Mouse (Mus musculus) cortical plate, adult 2 months (tissue): ENCODE results near the gene Slc25a12. TPM values are rescaled to one million over a fixed set of nuclear protein-coding genes. Genes with fewer than 3 reads are reported as not detected.
A peak's percentile ranks its signal among the peaks of the same experiment; 100 is the strongest.

ENCODE experiments used
- H3K27ac ChIP-seq: fragments of 200-500 bp; 2 replicates; pipeline ENCODE4 v1.5.1; 2012; ENCODE audit warnings: low read length, control low read depth, inconsistent platforms; ENCODE audit not compliant: insufficient read depth
- H3K4me1 ChIP-seq: fragments of 200-500 bp; 2 replicates; pipeline ENCODE4 v1.6.1; 2011; ENCODE audit warnings: low read length; ENCODE audit not compliant: control insufficient read depth, insufficient read depth
- H3K4me3 ChIP-seq: fragments of 200-500 bp; 2 replicates; pipeline ENCODE4 v1.5.1; 2011; ENCODE audit warnings: mild to moderate bottlenecking, low read length, control low read depth; ENCODE audit not compliant: insufficient read depth
- CTCF ChIP-seq: fragments of 200-500 bp; IDR thresholded peaks from 2 replicates; pipeline ENCODE4 v1.5.1; 2011; ENCODE audit warnings: mild to moderate bottlenecking, control low read depth, low read length; ENCODE audit not compliant: insufficient read depth; ENCODE audit errors: extremely low read depth
- POLR2A ChIP-seq: fragments of 200-500 bp; IDR thresholded peaks from 2 replicates; pipeline ENCODE4 v1.6.1; 2011; ENCODE audit warnings: mild to moderate bottlenecking, low read length, control low read depth; ENCODE audit not compliant: insufficient read depth; ENCODE audit errors: extremely low read depth
- polyA plus RNA-seq: library from polyadenylated mRNA; depleted of rRNA; stranded (reverse); fragments of >200 nt; gene quantifications from 2 replicates; pipeline ENCODE4 v1.2.3, GENCODE M21; 2012; rRNA removed

The Slc25a12 gene
- polyA plus RNA-seq = 111 and 113 TPM in 2 replicates

DNA sequence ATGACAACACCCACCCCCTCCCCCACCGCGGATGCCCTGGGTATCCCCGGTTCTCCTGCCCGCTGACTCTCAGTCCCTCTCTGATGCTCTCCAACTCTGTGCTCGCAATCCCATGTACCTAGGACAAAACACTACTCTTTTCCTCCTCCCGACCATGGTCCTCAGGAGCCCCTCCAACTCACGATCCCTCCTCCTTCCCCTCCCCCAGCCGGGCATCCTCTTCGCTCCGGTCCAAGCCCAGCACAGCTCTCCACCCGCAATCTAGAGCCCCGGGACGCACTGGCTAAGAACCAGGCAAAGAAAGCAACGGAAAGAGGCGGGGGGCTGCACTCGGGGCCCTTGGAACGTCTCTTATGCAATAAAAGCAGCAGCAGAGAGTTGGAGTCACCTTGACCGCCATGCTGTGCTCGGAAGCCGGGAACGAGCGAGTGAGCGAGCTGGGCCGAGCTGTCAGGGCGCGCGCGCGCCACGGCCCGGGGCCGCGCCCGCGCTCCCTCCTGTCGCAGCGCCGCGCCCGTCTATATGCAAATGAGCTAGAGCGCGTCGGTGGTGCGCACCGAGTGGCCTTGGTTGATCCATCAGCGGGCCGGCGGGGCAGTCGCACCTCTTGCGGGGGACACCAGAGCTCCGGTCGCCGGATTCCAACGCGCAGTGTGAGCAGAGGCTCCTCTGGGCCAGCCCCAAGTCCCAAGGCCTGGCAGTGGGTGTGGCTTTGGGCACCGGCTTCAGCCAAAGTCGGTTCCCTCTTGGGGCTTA lies at the start of gene Slc25a12:
Gene Slc25a12 (minus strand): TSS at position 625 of the 756 bp plus-strand sequence.
- peaks cover 9% of the 10 kb centered on the region; the same call in 1 of the 2 replicates for H3K4me1 ChIP-seq
- TF ChIP-seq CTCF (no peak), POLR2A (peak; percentile 86)
- peak within 1 kb of the TSS; percentile 95 for H3K4me3 ChIP-seq
- peak within 1 kb of the TSS; percentile 18; the same call in 1 of the 2 replicates for H3K27ac ChIP-seq

- TF ChIP-seq POLR2A = no peak
- no peak for TF ChIP-seq CTCF
- no peak overlapping the region for H3K27ac ChIP-seq
- H3K4me3 ChIP-seq = no peak overlapping the region
- no peaks in the 10 kb centered on the region for H3K4me1 ChIP-seq
Observed at GRCm38 (mm10) chr2:71405613-71406012, 38.1 kb upstream of the Slc25a12 start.

- Histone ChIP-seq H3K27ac (no peak overlapping the region), H3K4me3 (peak overlapping the region; percentile 54; the same call in 1 of the 2 replicates), H3K4me1 (no peaks in the 10 kb centered on the region)
- TF ChIP-seq CTCF (no peak), POLR2A (no peak)
Observed at GRCm38 (mm10) chr2:71389864-71390263, 22.3 kb upstream of the Slc25a12 start.

DNA sequence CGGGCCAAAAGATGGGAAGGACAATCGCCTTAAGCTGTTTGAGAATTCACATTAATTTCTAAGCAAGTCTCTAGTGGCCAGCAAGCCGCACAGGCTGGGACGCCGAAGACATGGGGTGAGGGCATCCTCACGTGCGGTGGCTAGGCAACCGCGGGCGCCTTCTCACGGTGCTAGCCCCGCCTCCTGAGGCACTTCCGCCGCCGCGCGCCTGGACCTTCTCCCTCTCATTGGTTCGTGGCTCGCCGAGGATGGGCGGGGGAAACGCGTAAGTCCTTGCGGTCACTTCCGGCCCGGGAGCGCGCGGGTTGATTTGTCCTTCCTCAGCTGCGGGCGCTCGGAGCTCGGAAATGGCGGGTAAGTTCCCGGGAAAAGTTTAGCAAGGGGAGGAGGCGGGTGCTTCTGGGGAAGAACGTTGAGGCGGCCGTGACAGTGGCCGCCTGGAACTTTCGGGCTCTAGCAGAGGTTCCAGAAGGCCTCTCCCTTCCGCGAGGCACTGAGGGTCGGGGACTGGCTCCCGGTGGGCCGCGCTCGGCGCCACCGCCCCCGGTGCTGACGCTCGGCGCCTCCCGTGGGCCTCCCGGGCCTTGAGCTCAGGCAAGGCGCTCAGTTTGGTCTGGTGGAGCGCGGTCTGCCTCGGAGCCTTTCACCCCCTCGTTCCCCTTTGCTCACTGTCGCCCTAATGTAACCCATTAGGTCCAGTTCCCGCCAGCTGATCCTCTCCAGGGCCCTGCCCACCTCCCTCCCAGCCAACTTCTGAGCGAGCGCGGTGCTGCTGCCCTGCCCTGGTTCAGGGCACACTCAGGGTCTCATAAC lies 21.6 kb upstream of the Slc25a12 start, which contains the start of gene Hat1:
Gene Hat1 (plus strand): TSS at position 8 of the 813 bp plus-strand sequence.
- Histone ChIP-seq H3K4me3 (peak within 1 kb of the TSS; percentile 54), H3K4me1 (no peaks in the 10 kb centered on the region), H3K27ac (no peak within 1 kb of the TSS)
- TF ChIP-seq POLR2A (peak; percentile 47; the same call in 1 of the 2 replicates), CTCF (no peak)

DNA sequence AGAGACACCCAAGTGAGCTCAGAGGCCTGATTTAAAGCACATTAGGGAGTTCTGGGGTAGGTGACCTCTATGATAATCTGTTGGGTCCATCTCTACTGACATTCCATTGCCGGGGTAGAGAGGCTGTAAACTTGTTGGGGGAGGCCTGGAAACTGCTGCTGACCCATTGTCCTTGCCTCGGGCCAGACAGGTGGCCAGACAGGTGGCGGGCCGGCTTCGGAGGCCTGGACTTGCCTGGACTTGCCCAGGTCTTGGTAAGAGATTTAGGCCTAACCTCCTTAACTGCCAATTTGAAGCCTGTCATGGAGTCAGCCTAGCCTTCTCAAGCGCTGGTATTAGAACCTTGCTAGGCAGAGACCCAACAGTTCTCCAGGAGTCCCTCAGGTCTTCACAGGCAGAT lies 20.2 kb upstream of the Slc25a12 start:
- no peak overlapping the region for H3K4me3 ChIP-seq
- H3K4me1 ChIP-seq = no peaks in the 10 kb centered on the region
- no peak overlapping the region for H3K27ac ChIP-seq
- TF ChIP-seq POLR2A (no peak), CTCF (no peak)

- Histone ChIP-seq H3K4me3 (no peak overlapping the region), H3K4me1 (no peaks in the 10 kb centered on the region), H3K27ac (no peak overlapping the region)
- TF ChIP-seq CTCF = no peak
- no peak for TF ChIP-seq POLR2A
Observed at GRCm38 (mm10) chr2:71383890-71384289, 16.3 kb upstream of the Slc25a12 start.

GRCm38 (mm10) chr2:71381962-71382361 lies 14.4 kb upstream of the Slc25a12 start:
- Histone ChIP-seq H3K4me1 (no peaks in the 10 kb centered on the region), H3K4me3 (no peak overlapping the region), H3K27ac (no peak overlapping the region)
- no peak for TF ChIP-seq POLR2A
- TF ChIP-seq CTCF = no peak

GRCm38 (mm10) chr2:71377426-71377825 lies 9.9 kb upstream of the Slc25a12 start:
- no peak overlapping the region for H3K27ac ChIP-seq
- TF ChIP-seq CTCF (no peak), POLR2A (no peak)
- no peaks in the 10 kb centered on the region for H3K4me1 ChIP-seq
- H3K4me3 ChIP-seq = no peak overlapping the region

DNA sequence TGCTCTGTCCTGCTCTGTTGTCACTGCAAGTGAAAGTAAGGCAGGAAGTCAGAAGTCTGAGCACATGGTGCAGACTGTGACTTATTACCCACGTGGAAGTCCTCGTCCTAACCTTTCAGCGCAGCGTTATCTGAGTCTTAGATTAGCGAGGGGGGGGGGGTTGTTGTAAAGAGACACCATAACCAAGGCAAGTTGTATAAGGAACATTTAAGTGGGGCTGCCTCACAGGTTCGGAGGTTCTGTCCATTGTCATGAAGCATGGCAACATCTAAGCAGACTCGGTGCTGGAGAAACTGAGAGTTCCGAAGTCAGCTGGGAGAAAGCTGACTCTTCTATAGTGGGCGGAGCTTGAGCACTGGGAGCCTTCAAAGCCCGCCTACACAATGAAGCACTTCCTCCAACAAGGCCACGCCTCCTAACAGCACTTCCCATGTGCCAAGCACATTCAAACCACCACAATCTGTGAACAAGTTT lies 8.9 kb upstream of the Slc25a12 start:
- TF ChIP-seq CTCF (no peak), POLR2A (no peak)
- H3K27ac ChIP-seq = no peak overlapping the region
- H3K4me1 ChIP-seq = peaks cover 2% of the 10 kb centered on the region; the same call in 1 of the 2 replicates
- no peak overlapping the region for H3K4me3 ChIP-seq
